Mouse (Mus musculus): ENCODE measurements around the gene Zfp2.

The Zfp2 gene

GRCm38 (mm10) chr11:50915671-50916320, at the start of gene Zfp2:
Gene Zfp2, minus strand, starts transcription at chr11:50916165.
- peak; percentile 81 for DNase-seq (ENCODE audit: low spot score)

DNA sequence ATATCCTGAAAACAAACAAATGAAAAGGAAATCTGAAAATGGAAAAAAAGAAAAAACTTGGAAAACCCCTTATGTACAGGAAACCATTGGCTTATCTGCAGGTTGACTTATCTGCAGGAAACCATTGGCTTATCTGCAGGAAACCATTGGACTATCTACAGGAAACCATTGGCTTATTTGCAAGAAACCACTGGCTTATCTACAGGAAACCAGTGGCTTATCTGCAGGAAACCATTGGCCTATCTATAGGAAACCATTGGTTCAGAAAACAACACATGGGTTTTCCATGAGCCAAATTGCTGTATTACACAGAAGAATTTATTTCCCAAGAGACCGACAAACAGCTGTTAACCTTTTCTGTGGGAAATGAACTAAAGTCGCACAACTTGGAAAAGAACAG, 48.9 kb upstream of the Zfp2 start:
- DNase-seq (ENCODE audit: low spot score): no peak

GRCm38 (mm10) chr11:50953665-50954064, 37.7 kb upstream of the Zfp2 start, which contains the start of gene Prop1:
Gene Prop1, minus strand, starts transcription at chr11:50953765.
- DNase-seq (ENCODE audit: low spot score): no peak

- no peak for DNase-seq (ENCODE audit: low spot score)
Observed at GRCm38 (mm10) chr11:50952290-50952689, 36.3 kb upstream of the Zfp2 start.

GRCm38 (mm10) chr11:50943506-50943905, 27.5 kb upstream of the Zfp2 start, which contains the start of gene 4933414I15Rik:
Gene 4933414I15Rik, minus strand, starts transcription at chr11:50943765.
- no peak for DNase-seq (ENCODE audit: low spot score)

DNA sequence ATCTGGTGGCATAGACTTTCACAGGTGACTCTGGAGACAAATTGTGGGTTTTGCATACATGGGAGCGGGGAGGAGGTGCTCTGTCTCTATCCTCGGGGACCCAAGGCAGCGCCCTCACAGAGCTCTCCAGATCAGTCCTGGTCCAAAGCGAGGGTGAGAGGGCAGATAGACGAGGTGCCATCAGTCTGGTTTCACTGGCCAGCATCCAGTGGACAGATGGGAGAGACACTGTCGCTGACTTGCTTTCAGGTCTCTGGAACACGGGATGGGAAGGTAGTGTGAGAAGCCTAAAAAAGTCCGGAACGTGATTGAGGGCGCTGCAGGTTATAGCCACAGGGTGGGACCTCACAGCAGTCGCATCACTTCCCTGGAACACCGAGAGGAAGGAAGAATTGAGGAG, 26.4 kb upstream of the Zfp2 start:
- DNase-seq (ENCODE audit: low spot score): no peak

DNA sequence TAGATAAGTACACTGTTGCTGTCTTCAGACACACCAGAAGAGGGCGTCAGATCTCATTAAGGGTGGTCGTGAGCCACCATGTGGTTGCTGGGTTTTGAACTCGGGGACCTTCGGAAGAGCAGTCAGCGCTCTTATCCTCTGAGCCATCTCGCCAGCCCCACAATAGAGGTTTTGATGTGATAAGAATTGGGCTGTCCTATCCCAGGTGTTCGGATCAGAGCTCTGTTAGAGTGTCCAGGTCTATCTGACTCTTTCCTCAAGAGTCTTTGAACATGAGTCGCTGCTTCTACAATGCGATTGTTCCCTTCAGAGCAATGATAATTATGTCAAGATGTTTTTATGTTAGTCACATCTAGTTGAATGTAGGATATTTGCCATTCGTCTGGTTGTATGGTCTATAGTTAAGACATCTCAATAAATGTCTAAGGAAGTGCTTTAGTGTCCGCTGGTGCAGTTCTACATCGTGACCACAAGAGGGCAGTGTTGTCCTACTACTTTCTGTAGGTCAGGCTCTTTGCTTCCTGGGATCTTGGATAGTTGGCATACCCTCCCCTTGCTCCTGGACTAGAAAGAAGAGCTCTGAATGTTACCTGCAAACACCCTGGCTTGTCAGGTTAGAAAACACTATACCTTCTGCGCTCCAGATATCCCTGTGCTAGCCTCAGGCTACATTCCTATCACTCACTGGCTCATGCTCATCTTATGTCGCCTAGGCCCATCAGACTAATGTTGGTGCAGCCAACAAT, 23.8 kb upstream of the Zfp2 start:
- DNase-seq (ENCODE audit: low spot score): no peak

GRCm38 (mm10) chr11:50938435-50938834, 22.5 kb upstream of the Zfp2 start:
- DNase-seq (ENCODE audit: low spot score): no peak

DNA sequence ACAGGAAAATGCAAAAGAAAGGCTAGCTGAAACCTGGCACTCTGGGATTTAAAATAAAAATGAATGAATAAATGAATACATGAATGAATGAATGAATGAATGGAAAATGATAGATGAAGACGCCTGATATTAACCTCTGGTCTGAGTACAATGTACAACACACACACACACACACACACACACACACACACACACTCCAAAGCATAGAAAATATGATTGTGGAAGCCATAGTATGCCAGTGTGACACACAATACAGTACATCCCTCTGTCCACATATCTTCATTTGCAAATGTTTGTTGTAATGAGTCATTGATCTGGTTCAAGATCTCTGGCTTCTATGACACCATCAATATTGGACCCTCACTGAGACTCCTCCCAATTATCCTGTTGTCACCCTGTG, 16.1 kb upstream of the Zfp2 start:
- DNase-seq (ENCODE audit: low spot score): no peak

GRCm38 (mm10) chr11:50931451-50931866, 15.5 kb upstream of the Zfp2 start, which contains the start of gene Zfp354b:
Gene Zfp354b, minus strand, starts transcription at chr11:50931633.
- peak; percentile 60 for DNase-seq (ENCODE audit: low spot score)

GRCm38 (mm10) chr11:50931021-50931420, 15.1 kb upstream of the Zfp2 start:
- peak; percentile 15 for DNase-seq (ENCODE audit: low spot score)

DNA sequence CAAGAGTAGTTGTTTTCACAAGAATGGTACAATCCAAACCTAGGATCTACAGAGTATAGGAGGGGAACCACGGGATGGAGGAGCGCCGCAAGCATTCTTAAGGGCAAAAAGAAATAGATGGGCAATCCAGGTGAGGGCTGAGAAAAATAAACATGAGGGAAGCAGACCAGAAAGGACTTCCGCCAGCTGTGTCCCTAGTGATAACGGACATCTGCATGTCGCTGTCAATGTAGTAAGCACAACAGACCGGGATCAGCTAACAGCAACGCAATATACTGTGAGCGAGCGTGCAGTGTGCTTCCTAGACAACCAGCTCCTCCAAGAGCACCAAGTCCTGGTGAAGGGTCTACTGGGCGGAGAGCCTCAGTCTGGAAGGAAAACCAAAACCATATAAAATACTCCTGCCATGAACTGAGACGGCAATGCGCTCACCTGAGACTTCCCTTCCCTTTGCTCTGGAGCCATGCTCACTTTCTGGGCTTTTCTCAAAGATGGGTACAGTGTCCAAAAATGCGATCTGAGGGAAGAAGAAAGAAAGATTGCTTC, 14.6 kb upstream of the Zfp2 start:
- DNase-seq (ENCODE audit: low spot score): no peak

- no peak for DNase-seq (ENCODE audit: low spot score)
Observed at GRCm38 (mm10) chr11:50914461-50914860, 1.5 kb downstream of the Zfp2 start.

- DNase-seq (ENCODE audit: low spot score): no peak
Observed at GRCm38 (mm10) chr11:50913301-50913700, 2.7 kb downstream of the Zfp2 start.

DNA sequence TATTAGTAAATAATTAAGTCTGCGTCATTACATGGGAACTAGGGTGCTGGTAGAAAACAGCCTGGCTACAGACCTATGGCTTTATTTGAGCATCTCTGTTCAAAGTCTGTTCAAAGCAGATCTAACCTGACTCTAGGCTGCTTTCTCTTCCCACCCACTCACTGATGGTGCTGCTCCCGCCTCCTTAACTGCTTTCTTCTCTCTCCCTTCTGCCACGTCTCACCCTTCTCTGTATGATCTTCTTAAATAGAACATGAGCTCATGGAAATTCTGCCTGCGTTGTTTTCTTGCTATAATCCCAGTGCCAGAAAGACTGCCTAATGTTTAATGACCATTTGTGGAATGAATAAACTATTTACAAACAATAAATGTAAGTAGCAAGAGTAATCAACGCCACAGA, 7.8 kb downstream of the Zfp2 start:
- no peak for DNase-seq (ENCODE audit: low spot score)

- DNase-seq (ENCODE audit: low spot score): no peak
Observed at GRCm38 (mm10) chr11:50897359-50897758, 18.6 kb downstream of the Zfp2 start.

- DNase-seq (ENCODE audit: low spot score): no peak
Observed at GRCm38 (mm10) chr11:50892441-50892840, 23.5 kb downstream of the Zfp2 start.

DNA sequence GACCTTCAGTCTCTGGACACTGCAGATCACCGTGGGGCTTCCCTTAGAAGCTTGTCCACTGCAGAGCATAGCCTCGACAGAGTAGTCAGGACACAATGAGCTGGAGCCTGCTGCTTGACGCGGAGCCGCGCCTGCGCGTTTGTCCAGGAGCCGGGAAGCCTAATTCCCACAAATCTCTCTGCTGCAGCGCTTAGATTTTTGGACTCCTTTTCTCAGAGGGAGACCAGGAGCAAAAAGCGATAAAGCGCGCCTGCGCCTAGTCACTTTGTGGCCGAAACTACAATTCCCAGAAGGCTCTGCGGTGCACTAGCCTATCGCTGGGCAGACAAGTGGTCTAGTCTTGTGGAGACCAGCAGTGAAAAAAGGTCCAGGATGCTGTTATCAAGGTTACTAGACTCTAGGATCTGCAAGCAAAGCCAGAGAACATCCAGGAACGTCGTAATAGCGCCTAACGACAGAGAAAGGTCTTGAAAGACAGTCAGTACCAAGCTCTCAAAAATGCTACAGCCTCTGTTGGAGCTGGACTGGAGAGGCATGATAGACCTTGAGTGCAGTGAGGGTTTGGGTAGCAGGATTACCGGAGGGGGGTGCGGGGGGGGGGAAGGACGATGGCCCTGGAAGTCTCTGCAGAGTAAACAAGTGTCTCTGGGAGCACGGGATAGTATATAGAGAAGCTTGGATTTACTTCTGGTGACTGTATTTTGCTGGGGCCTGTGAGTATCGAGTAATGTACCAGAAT, 28.4 kb downstream of the Zfp2 start, which contains the start of gene Zfp454:
Gene Zfp454 (minus strand): TSS at position 262 of the 739 bp plus-strand sequence.
- DNase-seq (ENCODE audit: low spot score): peak; percentile 64

DNA sequence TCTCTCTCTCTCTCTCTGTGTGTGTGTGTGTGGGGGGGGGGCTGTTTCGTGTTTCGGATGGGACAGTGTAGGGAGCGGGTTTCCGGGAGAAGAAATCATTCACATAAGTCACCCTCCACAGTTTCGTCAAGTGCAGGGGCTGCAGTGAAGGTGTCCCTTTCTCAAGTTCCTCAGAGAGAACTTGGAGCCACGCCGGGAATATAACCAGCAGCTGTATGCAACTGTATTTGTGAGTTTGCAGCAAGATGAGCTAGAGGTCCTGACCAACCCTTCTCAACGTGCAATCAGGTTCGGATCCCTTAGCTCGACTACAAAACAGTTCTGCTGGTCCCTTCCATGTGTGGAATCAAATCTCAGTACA, 29.1 kb downstream of the Zfp2 start:
- DNase-seq (ENCODE audit: low spot score): peak; percentile 3

GRCm38 (mm10) chr11:50886231-50886932, 29.6 kb downstream of the Zfp2 start:
- DNase-seq (ENCODE audit: low spot score): no peak

GRCm38 (mm10) chr11:50883756-50884155, 32.2 kb downstream of the Zfp2 start:
- DNase-seq (ENCODE audit: low spot score): no peak

DNA sequence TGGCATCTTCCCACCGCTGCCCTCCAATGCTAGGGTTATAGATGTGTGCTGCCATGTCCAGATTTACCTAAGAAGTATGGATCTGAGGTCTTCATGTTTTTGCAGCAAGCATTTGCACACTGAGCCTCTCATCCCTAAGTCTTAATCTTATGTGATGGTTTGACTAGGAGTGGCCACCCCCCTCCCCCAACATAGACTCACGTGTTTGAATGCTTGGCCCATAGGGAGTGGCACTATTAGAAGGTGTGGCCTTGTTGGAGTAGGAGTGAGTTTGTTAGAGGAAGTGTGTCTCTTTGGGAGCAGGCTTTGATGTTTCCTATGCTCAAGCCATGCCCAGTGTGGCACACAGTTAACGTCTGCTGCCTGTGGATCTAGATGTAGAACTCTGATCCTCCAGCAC, 37.3 kb downstream of the Zfp2 start:
- no peak for DNase-seq (ENCODE audit: low spot score)
